Mouse (Mus musculus) testis, adult 2 months (tissue): Measurements from ENCODE around the gene Pdpk1. TPM values are rescaled to one million over a fixed set of nuclear protein-coding genes. Genes with fewer than 3 reads are reported as not detected.

Experiments
- H3K27ac ChIP-seq: fragments of 200-500 bp; 2 replicates; pipeline ENCODE4 v1.5.1; 2012; ENCODE audit warnings: low read depth, low read length; ENCODE audit not compliant: control insufficient read depth, insufficient read depth
- H3K27me3 ChIP-seq: fragments of 200-500 bp; 2 replicates; pipeline ENCODE4 v1.6.1; 2012; ENCODE audit warnings: mild to moderate bottlenecking, low read length, moderate library complexity; ENCODE audit not compliant: control insufficient read depth, insufficient read depth
- H3K36me3 ChIP-seq: fragments of 200-500 bp; 2 replicates; pipeline ENCODE4 v1.6.1; 2012; ENCODE audit warnings: mild to moderate bottlenecking, low read length; ENCODE audit not compliant: control insufficient read depth, insufficient read depth
- H3K4me1 ChIP-seq: fragments of 200-500 bp; 2 replicates; pipeline ENCODE4 v1.6.1; 2012; ENCODE audit warnings: low read length; ENCODE audit not compliant: control insufficient read depth, insufficient read depth
- H3K4me3 ChIP-seq: fragments of 200-500 bp; 2 replicates; pipeline ENCODE4 v1.5.1; 2012; ENCODE audit warnings: low read depth, mild to moderate bottlenecking, low read length, moderate library complexity, mixed read lengths; ENCODE audit not compliant: control insufficient read depth
- CTCF ChIP-seq: fragments of 200-500 bp; IDR thresholded peaks from 2 replicates; pipeline ENCODE4 v1.5.1; 2012; ENCODE audit warnings: low read depth, mild to moderate bottlenecking, inconsistent platforms, low read length, moderate library complexity; ENCODE audit not compliant: control insufficient read depth, insufficient read depth, insufficient replicate concordance
- POLR2A ChIP-seq: fragments of 200-500 bp; IDR thresholded peaks from 2 replicates; pipeline ENCODE4 v1.6.1; 2012; ENCODE audit warnings: low read depth, mild to moderate bottlenecking, inconsistent platforms, low read length, moderate library complexity; ENCODE audit not compliant: control insufficient read depth
- polyA plus RNA-seq: library from polyadenylated mRNA; depleted of rRNA; stranded (reverse); fragments of >200 nt; gene quantifications from 2 replicates; pipeline ENCODE4 v1.2.3, GENCODE M21; 2012; rRNA removed

Gene Pdpk1
- polyA plus RNA-seq = 486 and 516 TPM in 2 replicates

- Histone ChIP-seq H3K27ac (peak within 1 kb of the TSS; percentile 84), H3K4me1 (peaks cover 10% of the 10 kb centered on the region), H3K27me3 (no peaks in the 10 kb centered on the region), H3K4me3 (peak within 1 kb of the TSS; percentile 94), H3K36me3 (no peaks in the 10 kb centered on the region; the same call in 1 of the 2 replicates)
- TF ChIP-seq POLR2A = peak; percentile 36; the same call in 1 of the 2 replicates
- no peak for TF ChIP-seq CTCF
Measured at GRCm38 (mm10) chr17:24150824-24151223, at the start of gene Pdpk1. Gene Pdpk1, minus strand, starts transcription at chr17:24150924.

GRCm38 (mm10) chr17:24199741-24200140, 49.0 kb upstream of the Pdpk1 start:
- H3K27ac ChIP-seq = no peak overlapping the region
- H3K4me3 ChIP-seq = no peak overlapping the region
- TF ChIP-seq POLR2A (no peak), CTCF (no peak)
- H3K36me3 ChIP-seq = no peaks in the 10 kb centered on the region
- no peaks in the 10 kb centered on the region for H3K27me3 ChIP-seq
- H3K4me1 ChIP-seq = peaks cover 5% of the 10 kb centered on the region

GRCm38 (mm10) chr17:24199252-24199651, 48.5 kb upstream of the Pdpk1 start:
- Histone ChIP-seq H3K4me1 (no peaks in the 10 kb centered on the region; the same call in 1 of the 2 replicates), H3K36me3 (no peaks in the 10 kb centered on the region), H3K4me3 (no peak overlapping the region), H3K27me3 (no peaks in the 10 kb centered on the region), H3K27ac (no peak overlapping the region)
- TF ChIP-seq POLR2A (no peak), CTCF (no peak)

- Histone ChIP-seq H3K27ac (no peak overlapping the region), H3K36me3 (no peaks in the 10 kb centered on the region)
Measured at GRCm38 (mm10) chr17:24197032-24197824, 46.5 kb upstream of the Pdpk1 start.

GRCm38 (mm10) chr17:24195349-24195748, 44.6 kb upstream of the Pdpk1 start:
- no peak overlapping the region for H3K27ac ChIP-seq
- no peak overlapping the region for H3K4me3 ChIP-seq
- no peaks in the 10 kb centered on the region for H3K4me1 ChIP-seq
- H3K36me3 ChIP-seq = no peaks in the 10 kb centered on the region
- TF ChIP-seq POLR2A (no peak), CTCF (no peak)
- H3K27me3 ChIP-seq = no peaks in the 10 kb centered on the region

More at GRCm38 (mm10) chr17:24197032-24197824, 46.5 kb upstream of the Pdpk1 start:
- Histone ChIP-seq H3K4me3 (no peak overlapping the region), H3K4me1 (no peaks in the 10 kb centered on the region), H3K27me3 (no peaks in the 10 kb centered on the region)
- TF ChIP-seq CTCF (no peak), POLR2A (no peak)

- H3K4me1 ChIP-seq = no peaks in the 10 kb centered on the region
- TF ChIP-seq POLR2A = no peak
- TF ChIP-seq CTCF = no peak
- no peaks in the 10 kb centered on the region for H3K27me3 ChIP-seq
- no peaks in the 10 kb centered on the region for H3K36me3 ChIP-seq
- no peak overlapping the region for H3K27ac ChIP-seq
- H3K4me3 ChIP-seq = no peak overlapping the region
Measured at GRCm38 (mm10) chr17:24193769-24194168, 43.0 kb upstream of the Pdpk1 start.

- no peaks in the 10 kb centered on the region for H3K36me3 ChIP-seq
- no peaks in the 10 kb centered on the region for H3K4me1 ChIP-seq
- H3K27ac ChIP-seq = no peak overlapping the region
- H3K27me3 ChIP-seq = no peaks in the 10 kb centered on the region
- H3K4me3 ChIP-seq = no peak overlapping the region
- no peak for TF ChIP-seq CTCF
- no peak for TF ChIP-seq POLR2A
Measured at GRCm38 (mm10) chr17:24193268-24193667, 42.5 kb upstream of the Pdpk1 start.
